Mouse (Mus musculus): ENCODE measurements around the gene Zswim1. TPM values are rescaled to one million over a fixed set of nuclear protein-coding genes. Genes with fewer than 3 reads are reported as not detected.

The Zswim1 gene
- polyA plus RNA-seq, 1 experiment from 2014 or later: 25.7 TPM

GRCm38 (mm10) chr2:164817703-164818102 lies 4.8 kb upstream of the Zswim1 start:
- no peak overlapping the region for H3K4me2 ChIP-seq (replicated peaks)
- no peak overlapping the region for H3K27ac ChIP-seq
- no peaks in the 10 kb centered on the region for H3K27me3 ChIP-seq (ENCODE audit: control insufficient read depth, insufficient read depth, low read length)
- WGBS: 75% methylated on average over 5 of the region's 5 CpGs
- no peak overlapping the region for H3K9ac ChIP-seq
- peaks cover 31% of the 10 kb centered on the region for H3K36me3 ChIP-seq (replicated peaks; ENCODE audit: control insufficient read depth, insufficient read depth)
- DNase-seq (ENCODE audit: low spot score): no peak
- peaks cover 5% of the 10 kb centered on the region; the same call in 1 of the 2 replicates for H3K4me1 ChIP-seq (replicated peaks; ENCODE audit: control insufficient read depth, insufficient read depth, low read length)
- H3K9me3 ChIP-seq (ENCODE audit: control insufficient read depth, low read length): no peaks in the 10 kb centered on the region
- no peak overlapping the region for H3K4me3 ChIP-seq (replicated peaks; ENCODE audit: low read length)
- no peak for ATAC-seq (ENCODE audit: low FRiP score)

DNA sequence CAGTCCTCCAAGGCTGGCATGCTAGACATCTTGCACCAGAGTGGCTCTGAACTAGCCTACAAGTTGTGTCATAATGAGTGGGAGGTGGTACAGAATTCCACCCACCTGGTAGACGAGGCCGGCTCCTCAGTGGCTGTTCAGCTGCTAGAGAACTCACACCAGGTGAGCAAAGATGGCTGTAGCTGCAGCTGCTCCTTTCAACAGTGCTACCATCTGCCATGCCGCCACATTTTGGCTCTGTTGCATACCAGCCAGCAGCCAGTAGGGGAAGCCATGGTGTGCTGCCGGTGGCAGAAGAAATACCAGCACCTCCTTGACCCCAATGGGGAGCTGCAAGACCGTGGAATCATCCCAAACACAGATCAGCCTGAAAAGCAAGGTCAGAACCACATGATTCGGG lies 1.4 kb upstream of the Zswim1 start:
- peaks cover 13% of the 10 kb centered on the region; the same call in 1 of the 2 replicates for H3K4me1 ChIP-seq (replicated peaks; ENCODE audit: control insufficient read depth, insufficient read depth, low read length)
- ATAC-seq (ENCODE audit: low FRiP score): no peak

GRCm38 (mm10) chr2:164823181-164823585 lies 697 bp downstream of the Zswim1 start:
- Histone ChIP-seq H3K36me3 (replicated peaks; ENCODE audit: control insufficient read depth, insufficient read depth) (peaks cover 57% of the 10 kb centered on the region), H3K27me3 (ENCODE audit: control insufficient read depth, insufficient read depth, low read length) (no peaks in the 10 kb centered on the region), H3K9ac (peak overlapping the region; percentile 77), H3K4me2 (replicated peaks) (peak overlapping the region; percentile 60), H3K27ac (peak overlapping the region; percentile 94), H3K9me3 (ENCODE audit: control insufficient read depth, low read length) (no peaks in the 10 kb centered on the region), H3K4me1 (replicated peaks; ENCODE audit: control insufficient read depth, insufficient read depth, low read length) (peaks cover 13% of the 10 kb centered on the region; the same call in 1 of the 2 replicates), H3K4me3 (replicated peaks; ENCODE audit: low read length) (peak overlapping the region; percentile 64)
- WGBS: 1% methylated on average over 10 of the region's 10 CpGs
- ATAC-seq (ENCODE audit: low FRiP score) (peak; percentile 56), DNase-seq (ENCODE audit: low spot score) (peak; percentile 59)

More for the DNA sequence above, 1.4 kb upstream of the Zswim1 start:
- H3K9ac ChIP-seq: no peak overlapping the region
- DNase-seq (ENCODE audit: low spot score): no peak
- no peak overlapping the region for H3K4me2 ChIP-seq (replicated peaks)
- H3K9me3 ChIP-seq (ENCODE audit: control insufficient read depth, low read length): no peaks in the 10 kb centered on the region
- WGBS: 86% methylated on average over 6 of the region's 6 CpGs
- H3K36me3 ChIP-seq (replicated peaks; ENCODE audit: control insufficient read depth, insufficient read depth): peaks cover 36% of the 10 kb centered on the region
- H3K27ac ChIP-seq: no peak overlapping the region
- no peak overlapping the region for H3K4me3 ChIP-seq (replicated peaks; ENCODE audit: low read length)
- H3K27me3 ChIP-seq (ENCODE audit: control insufficient read depth, insufficient read depth, low read length): no peaks in the 10 kb centered on the region

- Histone ChIP-seq H3K27ac (no peak overlapping the region), H3K27me3 (ENCODE audit: control insufficient read depth, insufficient read depth, low read length) (no peaks in the 10 kb centered on the region), H3K4me2 (replicated peaks) (peak overlapping the region; percentile 60), H3K36me3 (replicated peaks; ENCODE audit: control insufficient read depth, insufficient read depth) (peaks cover 63% of the 10 kb centered on the region), H3K4me3 (replicated peaks; ENCODE audit: low read length) (peak overlapping the region; percentile 64), H3K9me3 (ENCODE audit: control insufficient read depth, low read length) (no peaks in the 10 kb centered on the region), H3K4me1 (replicated peaks; ENCODE audit: control insufficient read depth, insufficient read depth, low read length) (peaks cover 13% of the 10 kb centered on the region; the same call in 1 of the 2 replicates), H3K9ac (no peak overlapping the region)
- DNase-seq (ENCODE audit: low spot score) (no peak), ATAC-seq (ENCODE audit: low FRiP score) (no peak)
- WGBS: 93% methylated on average over 4 of the region's 4 CpGs
These were observed 1.5 kb downstream of the Zswim1 start for GRCm38 (mm10) chr2:164823969-164824368.

DNA sequence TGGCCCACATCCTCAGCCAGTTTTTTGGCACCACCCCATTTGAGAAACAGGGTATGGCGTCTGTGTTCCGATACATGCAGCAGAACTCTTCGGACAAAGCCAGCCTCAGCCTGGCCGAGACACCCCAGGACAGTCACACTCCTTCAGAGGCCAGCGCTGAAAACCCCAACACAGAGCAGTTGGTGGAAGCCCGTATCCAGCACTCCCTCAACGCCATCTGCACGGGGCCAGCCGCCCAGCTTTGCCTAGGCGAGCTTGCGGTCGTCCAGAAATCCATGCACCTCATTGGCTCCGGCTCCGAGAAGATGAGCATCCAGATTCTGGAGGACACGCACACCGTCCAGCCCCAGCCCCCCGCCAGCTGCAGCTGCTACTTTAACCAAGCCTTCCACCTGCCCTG lies 3.0 kb downstream of the Zswim1 start:
- ATAC-seq (ENCODE audit: low FRiP score): no peak
- H3K36me3 ChIP-seq (replicated peaks; ENCODE audit: control insufficient read depth, insufficient read depth): peaks cover 57% of the 10 kb centered on the region

DNA sequence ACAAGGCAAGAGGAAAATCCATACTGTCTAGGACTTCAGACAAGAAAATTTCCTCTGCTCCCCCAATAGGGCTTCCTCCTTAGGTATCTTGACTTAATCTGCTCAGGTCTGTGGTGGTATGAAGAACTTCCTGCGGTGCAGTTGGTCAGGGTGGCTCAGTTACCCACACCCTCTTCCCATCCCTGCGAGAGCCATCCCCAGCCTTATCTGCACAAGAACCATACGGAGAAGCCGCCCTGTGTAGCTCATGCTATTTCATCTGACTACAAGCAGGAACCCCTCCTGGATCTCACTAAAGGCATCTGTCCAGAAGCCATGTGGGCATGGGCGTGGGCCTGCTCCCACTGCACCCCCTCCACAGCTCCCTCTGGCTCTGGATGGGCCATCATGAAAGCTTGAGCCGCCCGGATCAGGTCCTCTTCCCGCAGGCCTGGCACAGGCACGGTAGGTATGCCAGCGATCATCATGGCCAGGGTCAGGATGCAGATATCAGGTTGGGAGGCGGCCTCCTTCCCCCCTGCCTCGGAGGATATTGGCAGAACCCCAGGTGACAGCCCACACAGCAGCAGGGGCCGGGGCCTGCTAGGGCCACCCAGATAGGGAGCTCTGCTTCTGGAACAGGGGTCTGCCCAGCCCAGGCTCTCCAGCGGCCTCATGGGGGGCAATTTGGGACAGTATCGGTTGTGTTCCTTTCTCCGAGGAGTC lies 4.8 kb downstream of the Zswim1 start:
- Histone ChIP-seq H3K27ac (no peak overlapping the region), H3K27me3 (ENCODE audit: control insufficient read depth, insufficient read depth, low read length) (no peaks in the 10 kb centered on the region), H3K4me1 (replicated peaks; ENCODE audit: control insufficient read depth, insufficient read depth, low read length) (peaks cover 11% of the 10 kb centered on the region; the same call in 1 of the 2 replicates), H3K4me3 (replicated peaks; ENCODE audit: low read length) (no peak overlapping the region), H3K9ac (no peak overlapping the region), H3K4me2 (replicated peaks) (no peak overlapping the region), H3K9me3 (ENCODE audit: control insufficient read depth, low read length) (no peaks in the 10 kb centered on the region), H3K36me3 (replicated peaks; ENCODE audit: control insufficient read depth, insufficient read depth) (peaks cover 42% of the 10 kb centered on the region)
- ATAC-seq (ENCODE audit: low FRiP score) (no peak), DNase-seq (ENCODE audit: low spot score) (no peak)
- 93% methylated on average over 16 of the region's 16 CpGs for WGBS

More for the DNA sequence above, 3.0 kb downstream of the Zswim1 start:
- 95% methylated on average over 17 of the region's 17 CpGs for WGBS
- H3K27ac ChIP-seq: no peak overlapping the region
- H3K4me3 ChIP-seq (replicated peaks; ENCODE audit: low read length): no peak overlapping the region
- peaks cover 13% of the 10 kb centered on the region; the same call in 1 of the 2 replicates for H3K4me1 ChIP-seq (replicated peaks; ENCODE audit: control insufficient read depth, insufficient read depth, low read length)
- DNase-seq (ENCODE audit: low spot score): no peak
- H3K9ac ChIP-seq: no peak overlapping the region
- H3K27me3 ChIP-seq (ENCODE audit: control insufficient read depth, insufficient read depth, low read length): no peaks in the 10 kb centered on the region
- H3K9me3 ChIP-seq (ENCODE audit: control insufficient read depth, low read length): no peaks in the 10 kb centered on the region
- H3K4me2 ChIP-seq (replicated peaks): no peak overlapping the region

DNA sequence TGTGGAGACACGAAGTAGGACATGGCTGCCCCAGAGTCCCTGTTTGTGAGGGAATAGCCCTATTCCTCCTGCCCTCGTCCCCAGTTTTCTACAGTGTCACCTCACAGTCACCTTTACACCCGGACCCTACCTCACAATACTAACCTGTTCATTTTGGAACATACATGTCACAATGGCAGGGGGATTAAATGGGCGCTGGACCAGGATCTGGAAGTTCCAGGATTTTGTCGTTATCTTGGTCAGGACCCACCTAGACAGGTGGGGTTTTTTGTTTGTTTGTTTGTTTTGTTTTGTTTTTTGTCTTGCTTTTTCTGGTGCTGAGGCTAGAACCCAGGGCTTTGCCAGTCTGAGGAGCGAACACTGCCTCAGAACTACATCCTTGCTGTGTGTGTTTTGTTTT lies 6.0 kb downstream of the Zswim1 start, which contains the start of gene Spata25:
TSS of gene Spata25 (minus strand) at position 101 of the 400 bp plus-strand sequence.
- Histone ChIP-seq H3K4me1 (replicated peaks; ENCODE audit: control insufficient read depth, insufficient read depth, low read length) (peaks cover 16% of the 10 kb centered on the region), H3K4me2 (replicated peaks) (no peak within 1 kb of the TSS), H3K27ac (no peak within 1 kb of the TSS), H3K9me3 (ENCODE audit: control insufficient read depth, low read length) (no peaks in the 10 kb centered on the region), H3K4me3 (replicated peaks; ENCODE audit: low read length) (no peak within 1 kb of the TSS), H3K36me3 (replicated peaks; ENCODE audit: control insufficient read depth, insufficient read depth) (peaks cover 42% of the 10 kb centered on the region), H3K9ac (no peak within 1 kb of the TSS), H3K27me3 (ENCODE audit: control insufficient read depth, insufficient read depth, low read length) (no peaks in the 10 kb centered on the region)
- ATAC-seq (ENCODE audit: low FRiP score): no peak
- DNase-seq (ENCODE audit: low spot score): no peak
- WGBS: 91% methylated on average over 6 of the region's 6 CpGs

DNA sequence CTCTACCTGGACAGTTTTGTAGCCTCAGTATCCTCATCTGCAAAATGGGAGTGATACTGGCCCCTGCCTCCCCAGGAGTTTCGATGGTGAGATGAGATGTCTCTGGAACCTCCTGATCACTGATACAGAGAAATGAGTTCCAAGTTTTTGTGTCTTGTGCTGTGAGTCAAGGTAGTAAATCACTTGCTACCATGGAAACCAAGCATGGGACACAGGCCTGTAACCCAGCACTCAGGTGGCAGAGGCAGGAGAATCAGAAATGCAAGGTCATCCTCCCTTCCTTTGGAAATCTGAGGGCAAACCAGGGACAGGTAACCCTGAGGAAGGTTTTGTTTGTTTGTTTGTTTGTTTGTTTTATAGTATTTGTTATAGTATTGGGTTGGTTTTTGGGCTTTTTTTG lies 6.6 kb downstream of the Zswim1 start:
- WGBS: 96% methylated on average over 1 of the region's 1 CpGs
- peaks cover 42% of the 10 kb centered on the region for H3K36me3 ChIP-seq (replicated peaks; ENCODE audit: control insufficient read depth, insufficient read depth)
- ATAC-seq (ENCODE audit: low FRiP score): no peak
- no peak overlapping the region for H3K4me3 ChIP-seq (replicated peaks; ENCODE audit: low read length)
- no peak overlapping the region for H3K27ac ChIP-seq
- H3K9ac ChIP-seq: no peak overlapping the region
- no peaks in the 10 kb centered on the region for H3K27me3 ChIP-seq (ENCODE audit: control insufficient read depth, insufficient read depth, low read length)
- no peak for DNase-seq (ENCODE audit: low spot score)
- peaks cover 13% of the 10 kb centered on the region for H3K4me1 ChIP-seq (replicated peaks; ENCODE audit: control insufficient read depth, insufficient read depth, low read length)
- no peak overlapping the region for H3K4me2 ChIP-seq (replicated peaks)
- no peaks in the 10 kb centered on the region for H3K9me3 ChIP-seq (ENCODE audit: control insufficient read depth, low read length)

DNA sequence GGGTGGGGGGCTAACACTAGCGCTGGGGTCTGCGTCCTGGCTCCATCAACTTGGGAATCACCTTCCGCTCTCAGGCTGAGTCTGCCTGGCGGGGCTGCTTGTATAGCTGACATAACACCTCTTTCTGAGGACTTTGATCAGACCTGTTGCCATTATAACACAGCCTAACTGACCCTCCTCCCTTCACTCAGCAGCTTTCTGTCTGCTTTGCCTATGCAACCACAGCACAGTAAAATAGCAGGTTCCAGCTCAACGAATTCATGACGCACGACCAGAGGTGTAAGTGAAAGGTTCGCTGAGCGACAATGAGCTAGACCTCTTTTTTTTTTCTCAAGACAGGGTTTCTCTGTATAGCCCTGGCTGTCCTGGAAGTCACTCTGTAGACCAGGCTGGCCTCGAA lies 8.5 kb downstream of the Zswim1 start:
- no peak for DNase-seq (ENCODE audit: low spot score)
- Histone ChIP-seq H3K4me3 (replicated peaks; ENCODE audit: low read length) (no peak overlapping the region), H3K4me1 (replicated peaks; ENCODE audit: control insufficient read depth, insufficient read depth, low read length) (peaks cover 16% of the 10 kb centered on the region), H3K9ac (no peak overlapping the region), H3K27me3 (ENCODE audit: control insufficient read depth, insufficient read depth, low read length) (no peaks in the 10 kb centered on the region), H3K36me3 (replicated peaks; ENCODE audit: control insufficient read depth, insufficient read depth) (peaks cover 27% of the 10 kb centered on the region), H3K4me2 (replicated peaks) (no peak overlapping the region), H3K27ac (no peak overlapping the region), H3K9me3 (ENCODE audit: control insufficient read depth, low read length) (no peaks in the 10 kb centered on the region)
- WGBS: 87% methylated on average over 10 of the region's 10 CpGs
- no peak for ATAC-seq (ENCODE audit: low FRiP score)

All from hindbrain, embryonic 14.5 days (tissue).